Comparison of ENCODE assay signal across 8 mouse cellular contexts in genomic region chr7:19172874-19173273, GRCm38 (mm10). TPM values are rescaled to one million over a fixed set of nuclear protein-coding genes. Genes with fewer than 3 reads are reported as not detected.
DNase-seq lines count a peak whose midpoint lies in the region; ATAC-seq and TF ChIP-seq lines count a peak whose summit lies in the region.

No protein-coding gene starts in this region.

- H3K27ac ChIP-seq in cortical plate, adult 2 months (ENCODE audit: insufficient read depth, low read length) = no peak overlapping the region

- intact Hi-C loops in gastrocnemius, postnatal 14 days (cut with DNase I; ENCODE audit: low total_unique reads) = no loop called here
- intact Hi-C loops in left cerebral cortex, postnatal 25 days (cut with DNase I) = loop anchor here (1.0 kb wide), 1 partner anchor 16 kb away; no protein-coding TSS in a partner anchor

- DNase-seq in adrenal gland, adult 18-20 months (ENCODE audit: low spot score in 2 of 2) = peak; percentile 71 to 78
- peak; percentile 88 for DNase-seq in gastrocnemius, postnatal 14 days
- peak; percentile 75 for DNase-seq in induced T-regulatory cell, adult 2 months (ENCODE audit: low read depth)
- DNase-seq in left cerebral cortex, postnatal 25 days (ENCODE audit: low spot score in 2 of 2) = peak; percentile 85 to 90
- peak; percentile 95 for DNase-seq in right cerebral cortex, postnatal 14 days
- DNase-seq in adipocyte (ENCODE audit: low spot score) = no peak

- ATAC-seq in megakaryocyte-erythroid progenitor cell, adult 5-6 weeks (replicated peaks; ENCODE audit: low FRiP score, low TSS enrichment, poor library complexity, severe bottlenecking) = peak; percentile 80

- no peak for TF ChIP-seq POLR2A in cortical plate, adult 2 months (IDR thresholded peaks at IDR 0.05; ENCODE audit: extremely low read depth, insufficient read depth, low read length)

- peaks cover 8% of the 10 kb centered on the region; the same call in 1 of the 2 replicates for H3K4me1 ChIP-seq in cortical plate, adult 2 months (ENCODE audit: control insufficient read depth, insufficient read depth, low read length)

- peak; percentile 54 for TF ChIP-seq CTCF in cortical plate, adult 2 months (IDR thresholded peaks at IDR 0.05; ENCODE audit: extremely low read depth, insufficient read depth, low read length)

- H3K4me3 ChIP-seq in cortical plate, adult 2 months (ENCODE audit: insufficient read depth, low read length) = peak overlapping the region; percentile 33

RNA-seq across cellular contexts. Expression of gene Eml2, which starts 3.3 kb away (rescaled TPM):
- total RNA-seq in adrenal gland, adult 18-20 months (2021) = 10 to 100 TPM; 33.9 to 43.9 TPM
- polyA plus RNA-seq in cortical plate, adult 2 months (2012; rRNA removed) = 156 and 157 TPM in 2 replicates
- 10 to 100 TPM; 12.1 to 14.2 TPM for total RNA-seq in gastrocnemius, postnatal 14 days (2021)
- total RNA-seq in left cerebral cortex, postnatal 25 days (2021) = 100 to 1,000 TPM; 125 to 133 TPM
- 4.8 and 11.4 TPM in 2 replicates for total RNA-seq in megakaryocyte-erythroid progenitor cell, adult 5-6 weeks (2014; fragmentation: Nextera tagmentation)
- 4.8 and 6.6 TPM in 2 replicates for total RNA-seq in megakaryocyte-erythroid progenitor cell, adult 5-6 weeks (2017)

RNA-seq across cellular contexts. Expression of gene Gipr, which starts 6.9 kb away (rescaled TPM):
- total RNA-seq in adrenal gland, adult 18-20 months (2021) = under 1 TPM; 0.60 to 0.70 TPM
- polyA plus RNA-seq in cortical plate, adult 2 months (2012; rRNA removed) = 3.3 and 3.9 TPM in 2 replicates
- under 1 TPM in 1 of 2 experiments, not detected in 1; 0.09 TPM for total RNA-seq in gastrocnemius, postnatal 14 days (2021)
- total RNA-seq in left cerebral cortex, postnatal 25 days (2021) = 1 to 10 TPM; 1.1 to 1.5 TPM
- not detected in 2 replicates for total RNA-seq in megakaryocyte-erythroid progenitor cell, adult 5-6 weeks (2014; fragmentation: Nextera tagmentation)
- total RNA-seq in megakaryocyte-erythroid progenitor cell, adult 5-6 weeks (2017) = 0.95 TPM in 1 of 2 replicates, not detected in the other

RNA-seq across cellular contexts. Expression of gene Snrpd2, which starts 23.4 kb away (rescaled TPM):
- 10 to 100 TPM; 81.7 to 89.5 TPM for total RNA-seq in adrenal gland, adult 18-20 months (2021)
- 88.2 and 92.1 TPM in 2 replicates for polyA plus RNA-seq in cortical plate, adult 2 months (2012; rRNA removed)
- 10 to 100 TPM; 62.3 to 66.5 TPM for total RNA-seq in gastrocnemius, postnatal 14 days (2021)
- 10 to 100 TPM; 72.8 to 77.5 TPM for total RNA-seq in left cerebral cortex, postnatal 25 days (2021)
- total RNA-seq in megakaryocyte-erythroid progenitor cell, adult 5-6 weeks (2014; fragmentation: Nextera tagmentation) = 146 and 165 TPM in 2 replicates
- 80.7 and 93.4 TPM in 2 replicates for total RNA-seq in megakaryocyte-erythroid progenitor cell, adult 5-6 weeks (2017)

RNA-seq across cellular contexts. Expression of gene Qpctl, which starts 23.8 kb away (rescaled TPM):
- 10 to 100 TPM; 13.6 to 14.6 TPM for total RNA-seq in adrenal gland, adult 18-20 months (2021)
- polyA plus RNA-seq in cortical plate, adult 2 months (2012; rRNA removed) = 16.2 and 17.4 TPM in 2 replicates
- total RNA-seq in gastrocnemius, postnatal 14 days (2021) = 1 to 10 TPM; 3.1 to 4.2 TPM
- total RNA-seq in left cerebral cortex, postnatal 25 days (2021) = 10 to 100 TPM; 15.5 to 16.0 TPM
- 2.4 and 5.1 TPM in 2 replicates for total RNA-seq in megakaryocyte-erythroid progenitor cell, adult 5-6 weeks (2014; fragmentation: Nextera tagmentation)
- total RNA-seq in megakaryocyte-erythroid progenitor cell, adult 5-6 weeks (2017) = 1.1 and 5.5 TPM in 2 replicates

RNA-seq across cellular contexts. Expression of gene Gpr4, which starts 39.5 kb away (rescaled TPM):
- total RNA-seq in adrenal gland, adult 18-20 months (2021) = 10 to 100 TPM in 1 of 2 experiments, 1 to 10 TPM in 1; 7.7 to 17.3 TPM
- 6.1 and 6.5 TPM in 2 replicates for polyA plus RNA-seq in cortical plate, adult 2 months (2012; rRNA removed)
- 1 to 10 TPM; 2.9 to 4.3 TPM for total RNA-seq in gastrocnemius, postnatal 14 days (2021)
- total RNA-seq in left cerebral cortex, postnatal 25 days (2021) = 1 to 10 TPM; 3.7 to 4.3 TPM
- total RNA-seq in megakaryocyte-erythroid progenitor cell, adult 5-6 weeks (2014; fragmentation: Nextera tagmentation) = 0.64 TPM in 1 of 2 replicates, not detected in the other
- total RNA-seq in megakaryocyte-erythroid progenitor cell, adult 5-6 weeks (2017) = not detected in 2 replicates
